Mouse (Mus musculus): Measurements from ENCODE around the gene Sertad1.

Sertad1 gene

GRCm38 (mm10) chr7:27536618-27537017, 49.9 kb downstream of the Sertad1 start:
- ATAC-seq (ENCODE audit: insufficient number of reproducible peaks, low FRiP score, low TSS enrichment): no peak

DNA sequence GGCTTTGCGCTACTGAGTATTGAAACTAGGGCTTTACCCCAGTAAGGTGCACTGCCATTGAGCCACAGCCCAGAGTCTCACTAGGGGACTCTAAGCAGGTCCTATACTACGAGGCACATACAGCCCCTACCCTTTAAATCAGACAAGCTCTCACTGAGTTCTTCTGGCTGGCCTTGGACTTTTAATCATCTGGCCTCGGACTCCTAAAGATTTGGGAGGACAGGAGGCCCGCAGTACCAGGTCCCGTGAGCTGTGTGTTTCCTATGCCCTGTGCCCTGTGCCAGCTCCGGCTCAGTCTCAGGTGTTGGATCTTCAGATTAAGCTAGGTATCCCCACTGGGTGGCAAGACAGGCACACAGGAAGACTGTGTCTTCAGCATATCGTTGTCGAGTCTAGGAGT, 51.3 kb downstream of the Sertad1 start:
- no peak for ATAC-seq (ENCODE audit: insufficient number of reproducible peaks, low FRiP score, low TSS enrichment)

- no peak for ATAC-seq (ENCODE audit: insufficient number of reproducible peaks, low FRiP score, low TSS enrichment)
Measured at GRCm38 (mm10) chr7:27538797-27539196, 52.1 kb downstream of the Sertad1 start.
